Mouse (Mus musculus) left cerebral cortex, postnatal 25 days (tissue): ENCODE data around the gene Shroom2. TPM values are rescaled to one million over a fixed set of nuclear protein-coding genes. Genes with fewer than 3 reads are reported as not detected.

Source experiments
- DNase-seq, 2 experiments: peaks; one replicate each; pipeline ENCODE4 v3.0.0; 2022; ENCODE audit warnings: low spot score in 2 of 2, mixed read lengths in 1 of 2
- intact Hi-C: fragments of 180-260 bp; cut with DNase I; formaldehyde crosslinking; loops from one replicate; pipeline ENCODE4 v1.15.1; 2025
- total RNA-seq, 2 experiments: library from RNA; stranded (reverse); gene quantifications; 2 replicates each; pipeline ENCODE4 v1.2.3; 2021

Gene Shroom2
- total RNA-seq, 2 experiments from 2014 or later = 108 to 114 TPM

GRCm38 (mm10) chrX:152618464-152618863 lies 150.8 kb downstream of the Shroom2 start:
- intact Hi-C loops = loop anchor here (1.0 to 5.0 kb wide), 2 partner anchors 58 to 199 kb away; no protein-coding TSS in a partner anchor
- DNase-seq = peak in 1 of 2 experiments; percentile 19

- DNase-seq = no peak
These were observed 206.2 kb downstream of the Shroom2 start, which contains the start of gene Cldn34a for GRCm38 (mm10) chrX:152563034-152563433. Gene Cldn34a, plus strand, starts transcription at chrX:152563334.

More at GRCm38 (mm10) chrX:152563034-152563433, 206.2 kb downstream of the Shroom2 start, which contains the start of gene Cldn34a:
- intact Hi-C loops = no loop called here

Other genes starting within 250 kb of the Shroom2 start
- gene Cldn34a, start 206.1 kb downstream of the Shroom2 start, total RNA-seq = not detected
- gene Gpr143, start 12.5 kb upstream of the Shroom2 start, total RNA-seq = under 1 TPM in 1 of 2 experiments, not detected in 1; 0.44 TPM
- gene Usp51, start 237.0 kb upstream of the Shroom2 start, total RNA-seq = 1 to 10 TPM; 1.7 to 2.7 TPM